Mouse (Mus musculus) heart, postnatal 14 days (tissue): ENCODE data around the gene Hivep3. TPM values are rescaled to one million over a fixed set of nuclear protein-coding genes. Genes with fewer than 3 reads are reported as not detected.

Source experiments
- DNase-seq, 2 experiments: peaks; one replicate each; pipeline ENCODE4 v3.0.0; 2021 to 2022
- intact Hi-C: fragments of 180-260 bp; cut with DNase I; formaldehyde crosslinking; loops from one replicate; pipeline ENCODE4 v1.15.1; 2025
- total RNA-seq, 2 experiments: library from RNA; stranded (reverse); gene quantifications; 2 replicates each; pipeline ENCODE4 v1.2.3; 2021

The Hivep3 gene
- total RNA-seq, 2 experiments from 2014 or later, result 5.7 to 6.3 TPM

- intact Hi-C loops, result no loop called here
- DNase-seq, result no peak
These were observed 163.0 kb downstream of the Hivep3 start for GRCm38 (mm10) chr4:119896572-119896971.

GRCm38 (mm10) chr4:119897054-119897855 is 163.7 kb downstream of the Hivep3 start:
- intact Hi-C loops, result no loop called here
- DNase-seq, result no peak

GRCm38 (mm10) chr4:119901556-119902491 is 168.2 kb downstream of the Hivep3 start:
- intact Hi-C loops, result no loop called here

GRCm38 (mm10) chr4:119903328-119903727 is 169.7 kb downstream of the Hivep3 start:
- peak in 1 of 2 experiments; percentile 46 for DNase-seq

More at GRCm38 (mm10) chr4:119901556-119902491, 168.2 kb downstream of the Hivep3 start:
- peak; percentile 59 to 63 for DNase-seq

GRCm38 (mm10) chr4:119903806-119904205 is 170.2 kb downstream of the Hivep3 start:
- intact Hi-C loops, result no loop called here
- peak in 1 of 2 experiments; percentile 61 for DNase-seq

More at GRCm38 (mm10) chr4:119903328-119903727, 169.7 kb downstream of the Hivep3 start:
- intact Hi-C loops, result no loop called here

GRCm38 (mm10) chr4:119904296-119904695 is 170.7 kb downstream of the Hivep3 start:
- DNase-seq, result no peak
- intact Hi-C loops, result no loop called here

GRCm38 (mm10) chr4:119907106-119907505 is 173.5 kb downstream of the Hivep3 start:
- intact Hi-C loops, result no loop called here

GRCm38 (mm10) chr4:119911071-119911904 is 177.7 kb downstream of the Hivep3 start:
- DNase-seq, result peak in 1 of 2 experiments; percentile 29
- intact Hi-C loops, result no loop called here

More at GRCm38 (mm10) chr4:119907106-119907505, 173.5 kb downstream of the Hivep3 start:
- DNase-seq, result no peak

- intact Hi-C loops, result no loop called here
These were observed 178.6 kb downstream of the Hivep3 start for GRCm38 (mm10) chr4:119912216-119912615.

GRCm38 (mm10) chr4:119914194-119914593 is 180.6 kb downstream of the Hivep3 start:
- intact Hi-C loops, result no loop called here
- DNase-seq, result no peak

More at GRCm38 (mm10) chr4:119912216-119912615, 178.6 kb downstream of the Hivep3 start:
- no peak for DNase-seq

- DNase-seq, result no peak
- intact Hi-C loops, result loop anchor here (5.0 kb wide), 1 partner anchor 212 kb away; no protein-coding TSS in a partner anchor
These were observed 181.5 kb downstream of the Hivep3 start for GRCm38 (mm10) chr4:119915069-119915468.

GRCm38 (mm10) chr4:119917502-119917901 is 183.9 kb downstream of the Hivep3 start:
- intact Hi-C loops, result loop anchor here (2.0 to 5.0 kb wide), 2 partner anchors 189 to 210 kb away; no protein-coding TSS in a partner anchor
- DNase-seq, result peak in 1 of 2 experiments; percentile 51

- intact Hi-C loops, result loop anchor here (5.0 kb wide), 1 partner anchor 208 kb away; no protein-coding TSS in a partner anchor
- DNase-seq, result no peak
These were observed 185.8 kb downstream of the Hivep3 start for GRCm38 (mm10) chr4:119919349-119919748.

GRCm38 (mm10) chr4:119921022-119921717 is 187.6 kb downstream of the Hivep3 start:
- no peak for DNase-seq
- intact Hi-C loops, result no loop called here

- intact Hi-C loops, result no loop called here
These were observed 188.2 kb downstream of the Hivep3 start for GRCm38 (mm10) chr4:119921723-119922266.

GRCm38 (mm10) chr4:119922945-119923344 is 189.4 kb downstream of the Hivep3 start:
- DNase-seq, result no peak

More at GRCm38 (mm10) chr4:119921723-119922266, 188.2 kb downstream of the Hivep3 start:
- DNase-seq, result no peak

GRCm38 (mm10) chr4:119923410-119923809 is 189.8 kb downstream of the Hivep3 start:
- DNase-seq, result no peak
- intact Hi-C loops, result no loop called here

More at GRCm38 (mm10) chr4:119922945-119923344, 189.4 kb downstream of the Hivep3 start:
- intact Hi-C loops, result no loop called here

- intact Hi-C loops, result no loop called here
- DNase-seq, result no peak
These were observed 191.5 kb downstream of the Hivep3 start for GRCm38 (mm10) chr4:119925052-119925451.

GRCm38 (mm10) chr4:119931923-119932322 is 198.3 kb downstream of the Hivep3 start:
- intact Hi-C loops, result no loop called here
- DNase-seq, result no peak
